19 mouse cellular contexts compared by ENCODE assay signal in the genomic region with DNA sequence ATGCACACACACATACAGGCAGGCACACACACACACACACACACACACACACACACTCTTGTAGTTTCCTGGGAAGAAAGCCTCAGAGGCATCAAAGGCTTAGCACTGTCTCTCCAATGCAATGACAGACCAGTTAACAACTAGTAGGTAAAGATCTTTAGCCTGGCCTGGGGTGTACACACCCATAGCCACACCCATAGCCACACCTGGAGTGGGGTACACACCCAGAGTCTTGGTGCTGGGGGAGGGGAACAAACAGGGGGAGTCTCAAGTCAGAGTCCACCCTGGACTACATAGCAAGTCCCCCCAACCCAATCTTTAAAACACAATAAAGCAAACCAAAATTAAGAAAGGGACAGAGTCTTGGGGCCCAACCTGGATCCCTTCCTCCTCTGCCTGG. TPM values are rescaled to one million over a fixed set of nuclear protein-coding genes. Genes with fewer than 3 reads are reported as not detected.
"Had no signal": no experiment of that assay in that cellular context is flagged by ENCODE, and none has a peak within 500 bp of the region (broad histone marks: within the 10 kb centered on the region; RNA-seq: fewer than 3 reads in every experiment).

No protein-coding gene starts in this region.

RNA-seq across cellular contexts. Expression of gene Mettl7a3, which starts 2.6 kb away (rescaled TPM):
- total RNA-seq: midbrain, postnatal 0 days had no signal
- polyA plus RNA-seq: intestine, embryonic 14.5 days; kidney, embryonic 15.5 days; large intestine, adult 2 months; limb, embryonic 10.5 days; lung, embryonic 15.5 days; midbrain, embryonic 11.5 days; midbrain, embryonic 14.5 days; midbrain, postnatal 0 days; neural tube, embryonic 11.5 days; small intestine, adult 2 months; testis, adult 2 months had no signal

RNA-seq across cellular contexts. Expression of gene Methig1, which starts 15.6 kb away (rescaled TPM):
- total RNA-seq: layer of hippocampus, adult 2 months; layer of hippocampus, postnatal 25 days; left cerebral cortex, adult 18-20 months; left cerebral cortex, postnatal 25 days; midbrain, postnatal 0 days had no signal
- polyA plus RNA-seq: intestine, embryonic 14.5 days; large intestine, adult 2 months; lung, embryonic 15.5 days; midbrain, embryonic 11.5 days; midbrain, embryonic 14.5 days; midbrain, postnatal 0 days; neural tube, embryonic 11.5 days; small intestine, adult 2 months; spleen, adult 2 months; testis, adult 2 months; urinary bladder, adult 2 months had no signal

RNA-seq across cellular contexts. Expression of gene Mettl7a2, which starts 15.7 kb away (rescaled TPM):
- total RNA-seq: midbrain, postnatal 0 days had no signal
- polyA plus RNA-seq: intestine, embryonic 14.5 days; kidney, embryonic 15.5 days; large intestine, adult 2 months; limb, embryonic 10.5 days; lung, embryonic 15.5 days; midbrain, embryonic 11.5 days; midbrain, embryonic 14.5 days; midbrain, postnatal 0 days; neural tube, embryonic 14.5 days; small intestine, adult 2 months; spleen, adult 2 months; testis, adult 2 months; urinary bladder, adult 2 months had no signal

RNA-seq across cellular contexts. Expression of gene Higd1c, which starts 27.0 kb away (rescaled TPM):
- total RNA-seq: layer of hippocampus, adult 2 months; layer of hippocampus, postnatal 25 days; left cerebral cortex, adult 18-20 months; left cerebral cortex, postnatal 25 days; midbrain, postnatal 0 days had no signal
- polyA plus RNA-seq: intestine, embryonic 14.5 days; large intestine, adult 2 months; limb, embryonic 10.5 days; limb, embryonic 13.5 days; lung, embryonic 15.5 days; midbrain, embryonic 11.5 days; midbrain, embryonic 14.5 days; midbrain, postnatal 0 days; neural tube, embryonic 11.5 days; neural tube, embryonic 14.5 days; small intestine, adult 2 months; spleen, adult 2 months; testis, adult 2 months; urinary bladder, adult 2 months had no signal
